Mouse (Mus musculus): ENCODE results near the gene Spen. TPM values are rescaled to one million over a fixed set of nuclear protein-coding genes. Genes with fewer than 3 reads are reported as not detected.

Spen gene
- polyA plus RNA-seq, 1 experiment from 2014 or later: 18.9 TPM

DNA sequence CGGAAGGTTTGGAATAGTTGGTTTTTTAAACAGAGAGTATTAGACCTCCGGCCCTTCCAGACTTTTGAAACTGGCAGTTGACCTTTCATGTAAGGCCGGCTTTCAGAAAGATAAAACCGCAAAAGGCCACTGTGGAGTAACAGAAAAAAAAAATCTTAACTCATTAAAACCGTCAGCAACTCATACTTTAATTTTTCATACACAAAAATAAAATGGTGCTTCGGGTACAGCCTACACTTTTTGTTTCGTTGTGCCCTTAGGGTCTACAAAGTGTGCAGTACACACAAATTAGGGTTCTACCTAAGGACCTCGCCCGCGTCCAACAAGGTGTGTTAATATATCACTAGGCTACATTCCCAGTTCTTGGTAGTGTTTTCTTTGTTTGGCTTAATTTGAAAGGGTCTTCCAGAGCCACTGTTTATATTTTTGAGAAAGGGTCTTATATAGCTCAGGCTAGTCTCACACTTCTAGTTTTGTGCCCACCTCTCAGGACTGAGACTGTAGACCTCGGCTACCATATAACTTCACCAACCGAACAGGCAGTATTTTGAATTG, 893 bp upstream of the Spen start:
- Histone ChIP-seq H3K4me1 (peaks cover 41% of the 10 kb centered on the region), H3K9me3 (no peaks in the 10 kb centered on the region), H3K9ac (replicated peaks) (peak overlapping the region; percentile 96), H3K27ac (replicated peaks) (peak overlapping the region; percentile 98), H3K4me2 (replicated peaks) (peak overlapping the region; percentile 89), H3K27me3 (no peaks in the 10 kb centered on the region), H3K36me3 (no peaks in the 10 kb centered on the region), H3K4me3 (peak overlapping the region; percentile 99)
- 49% methylated on average over 12 of the region's 12 CpGs for WGBS
- ATAC-seq (replicated peaks): no peak

DNA sequence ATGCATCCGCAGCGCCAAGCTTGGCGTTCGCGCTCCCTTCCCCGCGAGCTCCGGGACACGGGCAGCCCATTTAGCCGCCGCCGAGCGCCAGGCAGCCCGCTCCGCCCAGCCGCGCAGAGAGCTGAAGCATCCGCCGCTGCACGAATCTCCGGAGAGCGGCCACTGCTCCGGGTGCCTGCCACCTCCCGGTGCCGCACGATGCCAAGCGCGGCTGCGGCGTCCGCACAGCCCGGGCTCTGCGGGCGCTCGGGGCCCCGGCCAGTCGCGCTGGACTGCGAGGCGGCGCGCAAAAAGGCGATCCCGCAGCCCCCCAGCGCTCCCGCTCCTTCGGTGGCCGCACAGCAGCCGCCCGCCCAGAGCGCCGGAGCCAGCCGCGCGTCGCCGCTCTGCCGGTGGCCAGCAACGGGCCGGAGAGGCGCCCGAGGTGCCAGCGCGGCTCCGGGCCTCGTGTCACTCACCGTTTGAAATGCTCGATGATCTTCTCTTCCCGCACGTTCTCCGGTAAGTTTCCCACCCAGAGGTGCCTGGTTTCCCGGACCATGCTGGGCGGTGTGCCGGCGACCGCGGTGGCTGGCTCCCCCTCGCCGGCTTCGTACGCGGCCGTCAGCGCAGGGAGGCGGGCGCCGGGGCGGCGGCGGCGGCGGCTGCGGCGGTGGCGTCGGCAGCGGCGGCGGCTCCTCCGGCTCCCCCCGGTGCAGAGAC, 540 bp downstream of the Spen start:
- H3K9ac ChIP-seq (replicated peaks): peak overlapping the region; percentile 96
- peak overlapping the region; percentile 89 for H3K4me2 ChIP-seq (replicated peaks)
- no peaks in the 10 kb centered on the region for H3K9me3 ChIP-seq
- H3K27ac ChIP-seq (replicated peaks): peak overlapping the region; percentile 98
- peak overlapping the region; percentile 99 for H3K4me3 ChIP-seq
- under 1% methylated on average over 101 of the region's 101 CpGs for WGBS
- H3K27me3 ChIP-seq: no peaks in the 10 kb centered on the region
- H3K36me3 ChIP-seq: no peaks in the 10 kb centered on the region
- peaks cover 55% of the 10 kb centered on the region for H3K4me1 ChIP-seq
- ATAC-seq (replicated peaks): peak; percentile 5

DNA sequence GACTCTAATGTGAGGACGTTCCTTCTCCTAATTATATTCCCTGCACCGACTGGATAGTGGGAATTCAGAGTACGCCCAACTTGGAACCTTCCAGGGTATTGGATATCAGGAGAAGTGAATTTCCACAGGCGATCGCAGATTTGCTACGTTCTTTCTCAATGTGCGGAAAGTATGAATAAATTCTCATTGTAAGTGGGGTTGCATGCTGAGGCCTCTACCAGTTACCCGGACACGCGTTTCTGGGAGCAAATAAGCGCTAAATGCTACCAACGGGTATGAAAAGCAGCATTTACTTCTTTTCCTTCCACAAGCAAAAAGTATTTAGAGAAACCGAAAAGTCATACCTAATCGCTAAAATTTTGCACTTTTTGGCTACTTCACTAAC, 1.2 kb downstream of the Spen start:
- H3K27me3 ChIP-seq: no peaks in the 10 kb centered on the region
- no peaks in the 10 kb centered on the region for H3K9me3 ChIP-seq
- H3K4me1 ChIP-seq: peaks cover 53% of the 10 kb centered on the region
- peak overlapping the region; percentile 89 for H3K4me2 ChIP-seq (replicated peaks)
- H3K4me3 ChIP-seq: peak overlapping the region; percentile 99
- H3K36me3 ChIP-seq: no peaks in the 10 kb centered on the region
- under 1% methylated on average over 14 of the region's 14 CpGs for WGBS
- H3K9ac ChIP-seq (replicated peaks): peak overlapping the region; percentile 96
- peak overlapping the region; percentile 98 for H3K27ac ChIP-seq (replicated peaks)
- no peak for ATAC-seq (replicated peaks)

DNA sequence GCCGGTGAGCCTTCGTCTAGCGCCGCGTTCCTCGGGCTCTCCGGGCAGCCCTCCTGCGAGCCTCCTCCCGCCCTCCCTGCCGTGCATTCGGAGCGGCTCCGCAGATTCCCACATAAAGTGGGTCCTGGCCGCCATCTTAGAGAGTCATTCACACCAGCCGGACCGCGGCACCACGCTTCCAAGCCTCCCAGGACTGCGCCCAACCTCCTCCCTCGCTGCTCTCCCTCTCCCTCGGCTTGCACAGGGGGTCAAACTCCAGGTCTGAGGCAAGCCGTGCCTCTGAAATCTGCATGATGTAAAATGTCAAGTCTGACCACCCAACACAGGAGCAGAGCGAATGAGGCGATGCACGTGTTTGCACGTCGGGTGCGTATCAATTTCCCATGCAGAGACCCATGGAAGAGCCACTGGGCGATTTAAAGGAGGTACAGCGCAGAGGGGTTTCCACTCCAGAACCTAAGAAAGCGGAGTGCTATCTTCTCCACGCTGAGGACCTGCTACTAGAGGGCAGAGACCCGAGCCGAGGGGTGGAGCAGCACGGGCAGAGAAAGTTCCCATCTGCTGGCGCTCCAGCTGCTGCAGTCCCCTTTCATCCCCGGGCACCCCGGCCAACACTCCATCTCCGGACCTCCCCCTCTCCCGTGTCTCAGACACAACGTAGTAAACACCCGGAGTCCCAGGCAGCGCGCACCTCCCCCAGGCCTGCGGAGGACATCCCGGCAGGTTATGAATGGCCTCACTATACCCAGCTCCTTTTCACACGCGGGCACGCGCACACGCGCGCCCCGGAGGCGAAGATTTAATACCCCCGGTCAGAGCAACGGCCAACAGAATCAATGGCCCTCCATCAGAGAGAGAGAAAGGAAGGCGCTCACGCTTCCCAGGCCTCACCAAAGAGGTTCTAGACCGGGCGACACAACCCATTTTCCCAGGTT, 1.8 kb downstream of the Spen start:
- peaks cover 48% of the 10 kb centered on the region for H3K4me1 ChIP-seq
- H3K36me3 ChIP-seq: no peaks in the 10 kb centered on the region
- ATAC-seq (replicated peaks): peak; percentile 45
- no peaks in the 10 kb centered on the region for H3K27me3 ChIP-seq
- H3K4me2 ChIP-seq (replicated peaks): peak overlapping the region; percentile 89
- peak overlapping the region; percentile 96 for H3K9ac ChIP-seq (replicated peaks)
- no peaks in the 10 kb centered on the region for H3K9me3 ChIP-seq
- under 1% methylated on average over 61 of the region's 61 CpGs for WGBS
- H3K27ac ChIP-seq (replicated peaks): peak overlapping the region; percentile 98
- peak overlapping the region; percentile 99 for H3K4me3 ChIP-seq

DNA sequence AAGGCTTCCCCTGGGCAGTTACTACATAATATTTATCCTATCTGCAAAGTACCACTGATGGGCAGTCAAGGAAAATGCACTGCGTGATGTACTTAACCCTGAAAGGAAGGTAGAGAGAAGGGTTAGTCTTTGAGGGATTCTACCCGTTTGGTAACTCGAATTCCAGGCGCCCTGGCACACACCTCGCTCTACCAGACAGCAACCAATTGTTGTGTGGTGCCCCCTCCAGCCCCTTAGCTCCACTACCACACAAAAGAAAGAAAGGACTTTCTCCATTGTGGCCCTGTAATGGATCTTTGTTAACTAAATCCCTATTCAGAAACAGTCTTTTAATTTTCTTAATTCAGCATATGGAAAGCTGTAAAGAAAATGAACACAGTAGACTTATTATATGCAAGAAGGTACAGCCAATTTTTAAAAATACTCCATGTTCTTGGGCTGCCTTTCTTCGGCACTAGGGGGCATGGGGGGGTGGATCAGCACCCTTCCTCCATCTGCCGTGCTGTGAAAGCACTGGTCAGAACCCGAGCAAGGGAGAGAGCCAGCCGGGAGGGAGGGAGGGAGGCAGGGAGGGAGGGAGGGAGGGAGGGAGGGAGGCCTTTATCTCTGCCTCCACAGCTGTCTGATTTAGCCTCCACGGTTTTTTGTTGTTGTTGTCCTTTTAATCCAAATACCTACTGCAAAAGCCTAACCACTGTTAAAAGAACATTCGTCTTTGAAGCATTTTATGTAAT, 3.3 kb downstream of the Spen start:
- WGBS: 2% methylated on average over 9 of the region's 11 CpGs

DNA sequence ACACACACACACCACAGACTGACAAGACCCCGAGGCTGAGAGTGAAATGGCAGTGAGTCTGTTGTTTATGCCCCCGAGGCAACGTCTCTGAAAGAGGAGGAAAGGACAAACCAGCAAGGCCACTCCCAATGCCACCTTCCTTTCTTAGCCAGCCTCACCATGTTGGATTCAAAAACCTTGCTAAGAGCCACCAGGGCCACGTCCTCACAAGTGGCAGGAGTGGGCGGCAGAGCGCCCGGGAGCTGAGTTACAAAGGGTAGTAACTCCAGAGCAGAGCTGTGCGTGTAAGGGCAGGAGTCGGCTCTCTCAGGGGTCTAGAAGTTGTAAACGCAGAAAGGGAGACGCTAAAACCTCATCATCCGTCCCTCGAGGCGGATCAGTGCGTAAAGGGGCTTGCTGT, 7.4 kb downstream of the Spen start:
- H3K9me3 ChIP-seq: no peaks in the 10 kb centered on the region
- no peak overlapping the region for H3K9ac ChIP-seq (replicated peaks)
- no peak overlapping the region for H3K27ac ChIP-seq (replicated peaks)
- ATAC-seq (replicated peaks): no peak
- peaks cover 36% of the 10 kb centered on the region for H3K4me1 ChIP-seq
- H3K4me3 ChIP-seq: no peak overlapping the region
- H3K36me3 ChIP-seq: no peaks in the 10 kb centered on the region
- 86% methylated on average over 15 of the region's 15 CpGs for WGBS
- H3K27me3 ChIP-seq: no peaks in the 10 kb centered on the region
- H3K4me2 ChIP-seq (replicated peaks): no peak overlapping the region

More for the DNA sequence above, 3.3 kb downstream of the Spen start:
- Histone ChIP-seq H3K27me3 (no peaks in the 10 kb centered on the region), H3K4me2 (replicated peaks) (peak overlapping the region; percentile 89), H3K4me3 (peak overlapping the region; percentile 99), H3K9me3 (no peaks in the 10 kb centered on the region), H3K4me1 (peaks cover 43% of the 10 kb centered on the region), H3K36me3 (no peaks in the 10 kb centered on the region), H3K27ac (replicated peaks) (peak overlapping the region; percentile 98), H3K9ac (replicated peaks) (peak overlapping the region; percentile 96)
- ATAC-seq (replicated peaks): peak; percentile 20; the same call in 1 of the 2 replicates

DNA sequence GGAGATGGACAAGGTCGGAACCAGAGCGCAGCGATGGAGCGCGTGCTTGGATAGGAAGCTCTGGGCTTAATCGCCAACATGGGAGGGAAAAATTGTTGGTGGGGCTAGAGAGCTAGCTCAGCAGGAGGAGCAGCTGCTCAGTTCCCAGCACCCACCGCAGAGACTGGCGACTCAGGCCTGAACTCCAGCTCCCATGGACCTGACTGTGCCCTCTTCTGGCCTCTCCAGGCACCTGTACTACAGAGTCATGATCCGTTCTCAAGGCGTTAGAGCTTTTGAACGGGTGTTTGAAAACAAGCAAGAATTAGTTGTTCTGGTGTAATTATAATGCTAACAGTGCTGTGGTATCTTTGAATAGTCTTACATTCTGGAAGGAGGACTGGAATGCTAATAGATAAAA, 9.5 kb downstream of the Spen start:
- WGBS: 86% methylated on average over 11 of the region's 11 CpGs
- Histone ChIP-seq H3K36me3 (no peaks in the 10 kb centered on the region), H3K4me2 (replicated peaks) (no peak overlapping the region), H3K27me3 (no peaks in the 10 kb centered on the region), H3K9ac (replicated peaks) (no peak overlapping the region), H3K4me3 (no peak overlapping the region), H3K4me1 (peaks cover 19% of the 10 kb centered on the region), H3K27ac (replicated peaks) (no peak overlapping the region), H3K9me3 (no peaks in the 10 kb centered on the region)
- ATAC-seq (replicated peaks): no peak

DNA sequence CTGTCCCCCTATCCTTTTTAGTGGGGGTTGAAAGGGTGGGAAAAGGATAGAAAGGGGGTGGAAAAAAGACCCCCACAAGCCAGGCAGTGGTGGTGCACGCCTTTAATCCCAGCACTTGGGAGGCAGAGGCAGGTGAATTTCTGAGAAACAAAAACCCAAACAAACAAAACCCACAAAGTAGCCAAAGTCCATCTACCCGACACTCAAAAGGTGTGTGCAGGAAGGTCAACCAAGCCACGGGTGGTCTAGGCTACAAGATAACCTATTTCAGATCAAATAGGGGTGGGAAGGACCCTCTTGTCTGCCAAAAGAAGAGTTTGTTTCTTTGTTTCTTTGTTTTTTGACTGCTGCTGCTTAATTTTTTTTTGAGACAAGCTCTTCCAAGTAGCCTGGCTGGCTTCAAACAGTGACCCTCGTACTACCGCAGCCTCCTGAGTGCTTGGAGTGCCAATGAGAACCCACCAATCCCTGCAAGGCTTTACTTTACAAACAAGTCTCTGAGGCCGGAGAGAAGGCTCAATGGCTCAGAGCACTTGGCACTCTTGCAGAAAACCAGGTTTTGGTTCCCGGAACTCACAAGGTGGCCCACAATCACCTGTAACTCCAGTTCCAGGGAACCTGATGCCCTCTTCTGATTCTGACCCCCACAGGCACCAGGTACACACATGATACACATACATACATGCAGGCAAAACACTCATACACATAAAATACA, 11.3 kb downstream of the Spen start:
- Histone ChIP-seq H3K9me3 (no peaks in the 10 kb centered on the region), H3K36me3 (peaks cover 1% of the 10 kb centered on the region), H3K4me2 (replicated peaks) (no peak overlapping the region), H3K9ac (replicated peaks) (no peak overlapping the region), H3K4me3 (no peak overlapping the region), H3K27ac (replicated peaks) (no peak overlapping the region), H3K27me3 (no peaks in the 10 kb centered on the region), H3K4me1 (peaks cover 9% of the 10 kb centered on the region; the same call in 1 of the 2 replicates)
- 84% methylated on average over 7 of the region's 7 CpGs for WGBS
- no peak for ATAC-seq (replicated peaks)

DNA sequence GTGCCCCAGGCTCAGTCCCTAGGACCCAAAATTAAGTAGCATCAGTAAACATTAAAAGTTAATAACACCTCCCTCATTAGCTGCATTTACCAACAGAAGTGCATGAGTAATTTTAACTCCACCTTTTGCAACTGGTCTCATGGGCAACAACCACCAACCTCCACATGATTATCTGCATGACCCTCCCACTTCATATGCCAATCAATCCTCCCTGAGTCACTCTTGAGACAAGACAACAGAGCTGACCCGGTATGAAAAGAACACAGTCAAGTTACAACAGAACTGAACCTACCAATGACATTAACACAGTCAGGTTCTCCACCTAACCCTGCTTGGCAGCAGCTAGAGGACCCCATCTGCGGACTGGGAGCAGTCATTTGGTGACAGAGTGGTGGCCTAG, 12.5 kb downstream of the Spen start:
- Histone ChIP-seq H3K4me2 (replicated peaks) (no peak overlapping the region), H3K4me3 (no peak overlapping the region), H3K9ac (replicated peaks) (no peak overlapping the region), H3K36me3 (peaks cover 13% of the 10 kb centered on the region), H3K9me3 (no peaks in the 10 kb centered on the region; the same call in 1 of the 2 replicates), H3K4me1 (peaks cover 6% of the 10 kb centered on the region; the same call in 1 of the 2 replicates), H3K27ac (replicated peaks) (no peak overlapping the region), H3K27me3 (no peaks in the 10 kb centered on the region)
- WGBS: 91% methylated on average over 2 of the region's 2 CpGs
- no peak for ATAC-seq (replicated peaks)

DNA sequence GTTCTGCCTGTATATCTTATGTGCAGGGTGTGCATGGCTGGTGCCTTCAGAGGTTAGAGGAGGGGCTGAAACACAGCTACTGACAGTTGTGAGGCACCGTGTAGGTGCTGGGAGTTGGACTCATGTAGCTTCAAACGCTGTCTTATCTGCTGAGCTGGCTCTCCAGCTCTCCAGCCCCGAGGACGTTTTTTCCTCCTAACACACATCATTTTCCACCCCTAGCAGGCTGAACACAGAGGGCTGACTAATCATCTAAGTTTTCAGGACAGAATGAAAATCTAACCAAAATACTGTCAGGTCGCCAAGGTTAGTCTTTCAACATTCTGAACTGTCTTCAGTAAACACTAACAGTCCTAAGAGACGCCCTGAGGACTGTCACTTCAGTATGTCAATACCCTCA, 13.7 kb downstream of the Spen start:
- Histone ChIP-seq H3K4me3 (no peak overlapping the region), H3K36me3 (peaks cover 24% of the 10 kb centered on the region), H3K4me1 (peaks cover 4% of the 10 kb centered on the region; the same call in 1 of the 2 replicates), H3K4me2 (replicated peaks) (no peak overlapping the region), H3K27me3 (no peaks in the 10 kb centered on the region), H3K9ac (replicated peaks) (no peak overlapping the region), H3K27ac (replicated peaks) (no peak overlapping the region), H3K9me3 (no peaks in the 10 kb centered on the region; the same call in 1 of the 2 replicates)
- ATAC-seq (replicated peaks): no peak
- 81% methylated on average over 6 of the region's 6 CpGs for whole genome bisulfite sequencing

DNA sequence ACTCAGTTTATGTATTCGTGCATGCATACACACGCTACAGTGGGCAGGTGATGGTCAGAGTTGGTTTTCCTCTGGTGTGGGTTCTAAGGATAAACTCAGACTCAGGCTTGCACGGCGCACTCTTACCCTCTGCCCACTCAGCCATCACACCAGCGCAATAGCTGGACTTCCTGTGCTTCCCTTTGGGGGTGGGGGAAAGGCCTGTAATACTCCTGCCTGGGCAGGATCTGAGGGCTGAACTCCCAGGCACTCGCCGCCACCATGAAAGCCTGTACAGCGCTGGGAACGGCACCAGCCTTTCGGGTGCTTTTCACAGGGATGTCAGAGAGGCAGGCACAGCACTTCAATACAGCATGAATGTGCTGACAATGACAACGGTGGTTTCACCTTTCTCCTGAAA, 15.3 kb downstream of the Spen start:
- Histone ChIP-seq H3K27me3 (no peaks in the 10 kb centered on the region), H3K4me2 (replicated peaks) (no peak overlapping the region), H3K4me1 (peaks cover 4% of the 10 kb centered on the region; the same call in 1 of the 2 replicates), H3K36me3 (peaks cover 34% of the 10 kb centered on the region), H3K4me3 (no peak overlapping the region), H3K27ac (replicated peaks) (no peak overlapping the region), H3K9ac (replicated peaks) (no peak overlapping the region), H3K9me3 (no peaks in the 10 kb centered on the region; the same call in 1 of the 2 replicates)
- ATAC-seq (replicated peaks): no peak
- WGBS: 76% methylated on average over 11 of the region's 11 CpGs
